Mouse (Mus musculus) intestine, postnatal 0 days (tissue): ENCODE measurements around the gene Clpx. TPM values are rescaled to one million over a fixed set of nuclear protein-coding genes. Genes with fewer than 3 reads are reported as not detected.
"Not testable (repeated sequence)": the region's sequence is repeated elsewhere in the genome, so short reads cannot be mapped to it uniquely, and the experiment has no call there.

Experiments used
- ATAC-seq: fragments of 200-750 bp; cut with Nextera tagmentation; 2 replicates; pipeline ENCODE4 v1.8.0; 2017; ENCODE audit warnings: mild to moderate bottlenecking, moderate TSS enrichment, moderate library complexity
- H3K27ac ChIP-seq: fragments of 300-500 bp; sonication (generic); 2 replicates; pipeline ENCODE4 v1.5.1; 2014; ENCODE audit warnings: mild to moderate bottlenecking, low read depth, low read length, moderate library complexity
- H3K27me3 ChIP-seq: fragments of 300-500 bp; sonication (generic); replicated peaks from 2 replicates; pipeline ENCODE4 v1.6.1; 2014; ENCODE audit warnings: low read length, mixed read lengths; ENCODE audit not compliant: control insufficient read depth, insufficient read depth
- H3K36me3 ChIP-seq: fragments of 300-500 bp; sonication (generic); 2 replicates; pipeline ENCODE4 v1.6.1; 2014; ENCODE audit warnings: mild to moderate bottlenecking, moderate library complexity; ENCODE audit not compliant: control insufficient read depth, insufficient read depth
- H3K4me1 ChIP-seq: fragments of 300-500 bp; sonication (generic); replicated peaks from 2 replicates; pipeline ENCODE4 v1.6.1; 2014; ENCODE audit warnings: antibody characterized with exemption, low read length, mixed read lengths; ENCODE audit not compliant: control insufficient read depth, insufficient read depth
- H3K4me2 ChIP-seq: fragments of 300-500 bp; sonication (generic); replicated peaks from 2 replicates; pipeline ENCODE4 v1.6.1; 2014; ENCODE audit warnings: low read depth, mild to moderate bottlenecking, moderate library complexity
- H3K4me3 ChIP-seq: fragments of 300-500 bp; sonication (generic); 2 replicates; pipeline ENCODE4 v1.5.1; 2014; ENCODE audit warnings: low read depth, low read length
- H3K9ac ChIP-seq: fragments of 300-500 bp; sonication (generic); 2 replicates; pipeline ENCODE4 v1.6.1; 2014; ENCODE audit warnings: mild to moderate bottlenecking, low read depth, low read length
- H3K9me3 ChIP-seq: fragments of 300-500 bp; sonication (generic); 2 replicates; pipeline ENCODE4 v1.6.1; 2016; ENCODE audit warnings: mixed run types; ENCODE audit not compliant: control insufficient read depth
- CTCF ChIP-seq: sonication (generic); IDR thresholded peaks from 2 replicates; pipeline ENCODE4 v1.5.1; 2016; ENCODE audit warnings: low read depth, mild to moderate bottlenecking, control low read depth, antibody characterized with exemption, moderate library complexity
- WGBS: fragments of 180-500 bp; shearing (Covaris S2); extraction: QIAGEN DNeasy Blood & Tissue Kit; methylation state at CpG from one replicate; pipeline ENCODE4 v1.1.7; 2014; 5-methylcytosine and 5-hydroxymethylcytosine counted together
- polyA plus RNA-seq: library from polyadenylated mRNA; unstranded; fragments of >200 nt; fragmentation: Nextera tagmentation; extraction: Ambion mirVana; gene quantifications from 2 replicates; pipeline ENCODE4 v1.2.1, GENCODE M21; 2015

Clpx gene
- polyA plus RNA-seq, 1 experiment from 2014 or later = 28.2 TPM

GRCm38 (mm10) chr9:65339146-65339545 is 45.1 kb downstream of the Clpx start:
- Histone ChIP-seq H3K9me3 (no peaks in the 10 kb centered on the region), H3K9ac (no peak overlapping the region), H3K4me1 (no peaks in the 10 kb centered on the region), H3K4me2 (no peak overlapping the region), H3K4me3 (no peak overlapping the region), H3K27ac (no peak overlapping the region), H3K27me3 (no peaks in the 10 kb centered on the region), H3K36me3 (no peaks in the 10 kb centered on the region)
- no peak for ATAC-seq
- 90% methylated on average over 4 of the region's 4 CpGs for WGBS
- TF ChIP-seq CTCF = no peak

- H3K27ac ChIP-seq = no peak overlapping the region
- H3K4me2 ChIP-seq = no peak overlapping the region
- H3K27me3 ChIP-seq = no peaks in the 10 kb centered on the region
- no peak overlapping the region for H3K9ac ChIP-seq
- H3K9me3 ChIP-seq = 0 out of 2 replicates have a peak, but pooled peaks cover 4% of the 10 kb centered on the region
- no peaks in the 10 kb centered on the region for H3K36me3 ChIP-seq
- H3K4me1 ChIP-seq = no peaks in the 10 kb centered on the region
- no peak overlapping the region for H3K4me3 ChIP-seq
- 86% methylated on average over 2 of the region's 2 CpGs for WGBS
- TF ChIP-seq CTCF = no peak
- ATAC-seq = no peak
Measured at GRCm38 (mm10) chr9:65340414-65340813, 46.4 kb downstream of the Clpx start.

GRCm38 (mm10) chr9:65345439-65345838 is 51.4 kb downstream of the Clpx start:
- 70% methylated on average over 11 of the region's 11 CpGs for WGBS
- not testable (repeated sequence) for H3K9me3 ChIP-seq, H3K36me3 ChIP-seq, H3K4me1 ChIP-seq, H3K27me3 ChIP-seq, ATAC-seq
- Histone ChIP-seq H3K27ac (peak overlapping the region; percentile 100), H3K4me2 (peak overlapping the region; percentile 92), H3K9ac (peak overlapping the region; percentile 99; the same call in 1 of the 2 replicates), H3K4me3 (peak overlapping the region; percentile 89)
- peak; percentile 33; the same call in 1 of the 2 replicates for TF ChIP-seq CTCF

- Histone ChIP-seq H3K4me1 (no peaks in the 10 kb centered on the region; the same call in 1 of the 2 replicates), H3K4me3 (peak within 1 kb of the TSS; percentile 89), H3K4me2 (peak within 1 kb of the TSS; percentile 92), H3K36me3 (no peaks in the 10 kb centered on the region), H3K9me3 (0 out of 2 replicates have a peak, but pooled peaks cover 4% of the 10 kb centered on the region), H3K27me3 (no peaks in the 10 kb centered on the region), H3K27ac (peak within 1 kb of the TSS; percentile 100), H3K9ac (peak within 1 kb of the TSS; percentile 99)
- no peak for TF ChIP-seq CTCF
- ATAC-seq = peak; percentile 85
- WGBS = under 1% methylated on average over 50 of the region's 59 CpGs
Measured at GRCm38 (mm10) chr9:65345854-65346475, 51.9 kb downstream of the Clpx start, which contains the start of gene Pdcd7. TSS of gene Pdcd7 (plus strand) at chr9:65346104.

- WGBS = under 1% methylated on average over 77 of the region's 77 CpGs
- H3K4me3 ChIP-seq = peak overlapping the region; percentile 89
- 0 out of 2 replicates have a peak, but pooled peaks have one; percentile 5 for TF ChIP-seq CTCF
Measured at GRCm38 (mm10) chr9:65346476-65347111, 52.5 kb downstream of the Clpx start.

GRCm38 (mm10) chr9:65347112-65347850 is 53.2 kb downstream of the Clpx start:
- ATAC-seq = peak; percentile 26
- no peak for TF ChIP-seq CTCF
- WGBS = 31% methylated on average over 8 of the region's 8 CpGs
- H3K27ac ChIP-seq = peak overlapping the region; percentile 100
- H3K9ac ChIP-seq = peak overlapping the region; percentile 99
- no peaks in the 10 kb centered on the region for H3K36me3 ChIP-seq
- H3K4me3 ChIP-seq = peak overlapping the region; percentile 89
- H3K27me3 ChIP-seq = no peaks in the 10 kb centered on the region
- H3K9me3 ChIP-seq = 0 out of 2 replicates have a peak, but pooled peaks cover 4% of the 10 kb centered on the region
- peak overlapping the region; percentile 92 for H3K4me2 ChIP-seq
- H3K4me1 ChIP-seq = no peaks in the 10 kb centered on the region; the same call in 1 of the 2 replicates

More at GRCm38 (mm10) chr9:65346476-65347111, 52.5 kb downstream of the Clpx start:
- Histone ChIP-seq H3K36me3 (no peaks in the 10 kb centered on the region), H3K9me3 (0 out of 2 replicates have a peak, but pooled peaks cover 4% of the 10 kb centered on the region), H3K4me2 (peak overlapping the region; percentile 92), H3K27me3 (no peaks in the 10 kb centered on the region), H3K9ac (peak overlapping the region; percentile 99), H3K27ac (peak overlapping the region; percentile 100), H3K4me1 (no peaks in the 10 kb centered on the region; the same call in 1 of the 2 replicates)
- ATAC-seq = peak; percentile 80
